Mouse (Mus musculus) olfactory bulb, adult 2 months (tissue): ENCODE measurements around the gene Gm28043.

Experiments used
- CTCF ChIP-seq: fragments of 200-500 bp; IDR thresholded peaks from 2 replicates; pipeline ENCODE4 v1.5.1; 2012; ENCODE audit warnings: low read depth, mild to moderate bottlenecking, low read length, moderate library complexity; ENCODE audit not compliant: insufficient read depth
- POLR2A ChIP-seq: fragments of 200-500 bp; IDR thresholded peaks from 2 replicates; pipeline ENCODE4 v1.6.1; 2012; ENCODE audit warnings: mild to moderate bottlenecking, low read depth, low read length, moderate library complexity; ENCODE audit not compliant: insufficient read depth

DNA sequence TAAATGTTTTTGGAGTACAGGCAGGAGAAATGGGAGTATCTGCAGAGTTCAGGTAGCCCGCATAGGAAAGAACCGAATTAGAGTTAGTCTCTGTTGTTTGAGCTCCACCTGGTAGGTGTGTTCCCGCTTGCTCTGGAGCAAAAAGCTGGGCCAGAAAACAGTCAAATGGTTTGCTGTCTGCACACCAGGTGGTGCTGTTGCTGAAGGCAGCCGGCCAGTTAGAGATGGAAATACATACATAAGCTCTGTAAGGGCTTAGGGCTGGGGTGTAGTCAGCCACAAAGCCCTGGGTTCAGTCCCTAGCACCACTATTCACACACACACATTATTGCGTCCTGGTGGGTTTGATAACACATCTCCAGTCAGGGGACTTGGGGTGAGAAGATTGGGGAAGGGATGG lies 21.4 kb downstream of the Gm28043 start:
- TF ChIP-seq POLR2A = no peak
- no peak for TF ChIP-seq CTCF
